Mouse (Mus musculus) T-helper 17 cell (primary cell): ENCODE results near the gene Klk11.

Source experiments
- in situ Hi-C, 2 experiments: fragments of 300-600 bp; cut with MboI, MseI; formaldehyde crosslinking; loops; 1 replicate in 1 of 2; 2 replicates in 1 of 2; pipeline ENCODE4 v1.15.1; 2025; ENCODE audit warnings: high pct_unique_total_duplicates in 2 of 2

Gene Klk11

GRCm38 (mm10) chr7:43774364-43774763 is at the start of gene Klk11:
Klk11 (plus strand) TSS chr7:43774604.
- in situ Hi-C loops = no loop called here

GRCm38 (mm10) chr7:43747788-43748187 is 26.6 kb upstream of the Klk11 start:
- in situ Hi-C loops = no loop called here

- in situ Hi-C loops = no loop called here
Observed at GRCm38 (mm10) chr7:43752806-43753205, 21.6 kb upstream of the Klk11 start.

- in situ Hi-C loops = no loop called here
Observed at GRCm38 (mm10) chr7:43766484-43766883, 7.9 kb upstream of the Klk11 start.

- in situ Hi-C loops = no loop called here
Observed at GRCm38 (mm10) chr7:43768597-43768996, 5.8 kb upstream of the Klk11 start, which contains the start of gene Klk12. Klk12 (plus strand) TSS chr7:43768897.

- in situ Hi-C loops = no loop called here
Observed at GRCm38 (mm10) chr7:43769636-43770035, 4.8 kb upstream of the Klk11 start.

GRCm38 (mm10) chr7:43770701-43771100 is 3.7 kb upstream of the Klk11 start:
- in situ Hi-C loops = no loop called here

GRCm38 (mm10) chr7:43771916-43772315 is 2.5 kb upstream of the Klk11 start:
- in situ Hi-C loops = no loop called here

- in situ Hi-C loops = no loop called here
Observed at GRCm38 (mm10) chr7:43772901-43773300, 1.5 kb upstream of the Klk11 start.

- in situ Hi-C loops = loop anchor here in 1 of 2 experiments (25.0 kb wide), 1 partner anchor 1462 kb away; the partner anchor contains the start of genes Cd37 and Slc6a16
Observed at GRCm38 (mm10) chr7:43774802-43775201, 398 bp downstream of the Klk11 start.

GRCm38 (mm10) chr7:43775311-43776057 is 1.1 kb downstream of the Klk11 start:
- in situ Hi-C loops = loop anchor here in 1 of 2 experiments (25.0 kb wide), 1 partner anchor 1462 kb away; the partner anchor contains the start of genes Cd37 and Slc6a16

GRCm38 (mm10) chr7:43776506-43776905 is 2.1 kb downstream of the Klk11 start:
- in situ Hi-C loops = loop anchor here in 1 of 2 experiments (25.0 kb wide), 1 partner anchor 1461 kb away; the partner anchor contains the start of genes Cd37 and Slc6a16

GRCm38 (mm10) chr7:43777423-43777822 is 3.0 kb downstream of the Klk11 start:
- in situ Hi-C loops = loop anchor here in 1 of 2 experiments (25.0 kb wide), 1 partner anchor 1460 kb away; the partner anchor contains the start of genes Cd37 and Slc6a16

GRCm38 (mm10) chr7:43778176-43778970 is 4.0 kb downstream of the Klk11 start:
- in situ Hi-C loops = loop anchor here in 1 of 2 experiments (25.0 kb wide), 1 partner anchor 1459 kb away; the partner anchor contains the start of genes Cd37 and Slc6a16

GRCm38 (mm10) chr7:43780241-43780640 is 5.8 kb downstream of the Klk11 start:
- in situ Hi-C loops = loop anchor here (5.0 to 25.0 kb wide), 3 partner anchors 98 to 1457 kb away; partner anchors contain the start of genes Cd37 (in 1 of the 2), Ctu1 (in 1 of the 2) and Slc6a16 (in 1 of the 2)

GRCm38 (mm10) chr7:43780746-43781145 is 6.3 kb downstream of the Klk11 start, which contains the start of gene Klk10:
Klk10 (plus strand) TSS chr7:43781035.
- in situ Hi-C loops = loop anchor here (5.0 to 25.0 kb wide), 3 partner anchors 98 to 1457 kb away; partner anchors contain the start of genes Cd37 (in 1 of the 2), Ctu1 (in 1 of the 2) and Slc6a16 (in 1 of the 2)

GRCm38 (mm10) chr7:43781541-43781940 is 7.1 kb downstream of the Klk11 start:
- in situ Hi-C loops = loop anchor here (5.0 to 25.0 kb wide), 3 partner anchors 99 to 1456 kb away; partner anchors contain the start of genes Cd37 (in 1 of the 2), Ctu1 (in 1 of the 2) and Slc6a16 (in 1 of the 2)

- in situ Hi-C loops = loop anchor here (5.0 to 25.0 kb wide), 3 partner anchors 100 to 1455 kb away; partner anchors contain the start of genes Cd37 (in 1 of the 2), Ctu1 (in 1 of the 2) and Slc6a16 (in 1 of the 2)
Observed at GRCm38 (mm10) chr7:43782275-43783265, 8.2 kb downstream of the Klk11 start.

- in situ Hi-C loops = loop anchor here in 1 of 2 experiments (25.0 kb wide), 1 partner anchor 1452 kb away; the partner anchor contains the start of genes Cd37 and Slc6a16
Observed at GRCm38 (mm10) chr7:43785286-43785685, 10.9 kb downstream of the Klk11 start.

- in situ Hi-C loops = loop anchor here in 1 of 2 experiments (25.0 kb wide), 1 partner anchor 1449 kb away; the partner anchor contains the start of genes Cd37 and Slc6a16
Observed at GRCm38 (mm10) chr7:43788096-43788495, 13.7 kb downstream of the Klk11 start.
